Mouse (Mus musculus): ENCODE measurements at regions not wholly inside any gene's neighbourhood (a gene's known extent, or its start where the extent isn't known, plus 50 kb on each side); places are given as distances from the start of the nearest gene placed in this dataset.

DNA sequence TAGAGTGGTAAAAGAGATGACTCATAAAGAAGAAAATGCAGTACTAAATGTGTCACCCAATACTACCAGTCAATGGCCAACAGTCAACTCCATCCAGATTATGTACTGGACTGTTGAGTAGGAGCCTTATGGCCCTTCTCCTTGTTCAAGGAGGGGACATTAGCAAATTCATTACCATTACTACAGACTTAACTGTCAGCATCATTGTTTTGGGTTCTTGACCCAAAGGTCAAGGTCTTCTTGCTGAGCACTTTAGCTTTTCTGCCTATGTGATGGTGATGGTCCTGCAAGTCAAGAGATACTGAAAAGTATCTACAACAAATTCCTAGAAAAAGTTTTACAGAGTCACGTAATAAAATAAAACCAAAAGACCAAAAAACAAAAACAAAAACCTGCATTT is 1251.4 kb downstream of the Gm37988 start:
- no peak for DNase-seq (ENCODE audit: low spot score in 2 of 2)

DNA sequence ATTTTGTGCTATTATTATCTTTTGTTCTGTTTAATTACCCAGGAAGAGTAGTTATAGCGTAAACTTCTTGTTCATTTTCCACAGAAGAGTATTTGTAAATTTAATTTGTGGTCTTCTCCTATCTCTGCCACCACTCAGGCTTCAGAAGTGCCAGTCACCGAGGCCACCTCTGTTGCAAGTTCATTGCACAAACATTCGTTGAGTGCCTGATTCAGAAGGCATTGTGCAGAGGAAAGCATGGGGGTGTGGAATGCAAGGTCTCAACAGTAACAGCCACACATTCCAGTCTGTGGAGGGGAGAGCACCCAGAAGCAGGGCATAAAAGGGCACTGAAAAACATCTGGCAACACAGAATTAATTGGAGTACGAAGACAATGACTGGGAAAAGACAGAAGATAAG is 1268.9 kb downstream of the Gm37988 start:
- no peak for DNase-seq (ENCODE audit: low spot score in 2 of 2)

GRCm38 (mm10) chr1:6081876-6082275 is 1274.2 kb downstream of the Gm37988 start:
- DNase-seq (ENCODE audit: low spot score in 2 of 2): no peak

GRCm38 (mm10) chr1:6094162-6094934 is 1286.7 kb downstream of the Gm37988 start:
- DNase-seq (ENCODE audit: low spot score in 2 of 2): no peak

DNA sequence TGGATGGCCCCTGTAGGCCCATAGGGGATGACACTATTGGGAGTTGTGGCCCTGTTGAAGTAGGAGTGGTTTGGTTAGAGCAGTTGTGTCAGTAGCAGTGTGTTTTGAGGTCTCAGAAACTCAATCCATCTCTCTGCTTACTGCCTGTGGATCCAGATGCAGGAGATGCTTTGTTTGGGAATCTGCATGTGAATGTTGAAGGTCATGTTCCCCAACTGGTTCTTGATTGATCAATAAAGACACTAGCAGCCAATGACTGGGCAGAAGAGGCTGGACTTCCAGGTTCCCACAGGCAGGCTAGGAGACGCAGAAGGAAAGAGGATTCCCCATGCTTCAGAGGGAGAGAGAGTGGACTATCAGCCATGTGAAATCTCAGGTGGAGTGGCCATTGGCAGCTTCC is 1309.9 kb downstream of the Gm37988 start:
- no peak for DNase-seq (ENCODE audit: low spot score in 2 of 2)

- DNase-seq (ENCODE audit: low spot score in 2 of 2): no peak
These were observed 1327.4 kb downstream of the Gm37988 start for GRCm38 (mm10) chr1:6135066-6135465.

GRCm38 (mm10) chr1:6140245-6140644 is 1332.6 kb downstream of the Gm37988 start:
- DNase-seq (ENCODE audit: low spot score in 2 of 2): no peak

GRCm38 (mm10) chr1:6142816-6143215 is 1335.1 kb downstream of the Gm37988 start:
- DNase-seq (ENCODE audit: low spot score in 2 of 2): no peak

DNA sequence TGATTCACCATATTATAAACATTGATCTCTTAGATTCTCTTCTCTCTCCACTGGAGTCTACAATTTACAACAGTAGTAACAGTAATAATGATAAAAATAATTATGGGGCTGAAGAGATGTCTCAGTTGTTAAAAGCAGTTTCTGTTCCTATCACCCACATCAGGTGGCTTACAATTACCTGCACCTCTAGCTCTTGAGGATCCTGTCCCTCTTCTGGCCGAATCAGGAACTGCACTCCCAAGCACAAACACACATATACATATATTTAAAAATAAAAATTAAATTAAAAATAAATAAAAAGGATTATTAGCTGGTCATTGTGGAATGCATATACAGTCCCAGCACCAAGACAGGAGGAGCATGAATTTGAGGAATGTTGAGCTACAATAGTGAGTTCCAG is 1336.2 kb downstream of the Gm37988 start:
- DNase-seq (ENCODE audit: low spot score in 2 of 2): peak in 1 of 2 experiments; percentile 3

DNA sequence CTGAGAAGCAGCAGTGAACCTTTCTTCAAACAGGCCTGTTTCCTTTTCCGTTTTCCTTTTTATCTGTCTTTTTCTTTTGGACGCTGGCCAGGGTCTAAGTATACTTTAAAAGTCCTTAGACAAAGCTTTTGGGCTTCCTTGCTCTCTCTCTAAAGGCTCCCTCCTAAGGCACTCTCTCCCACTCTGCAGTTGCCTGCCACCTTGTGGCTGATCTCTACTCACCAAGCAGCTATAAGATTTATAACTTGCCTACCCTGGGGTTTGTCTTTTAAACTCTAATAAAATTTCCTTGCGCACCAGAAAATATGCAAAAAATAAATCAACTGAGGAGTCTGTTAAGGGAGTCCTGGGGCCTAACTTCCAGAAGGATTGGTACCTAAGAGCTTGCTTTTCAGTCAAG is 1344.7 kb downstream of the Gm37988 start:
- DNase-seq (ENCODE audit: low spot score in 2 of 2): no peak
